Mouse (Mus musculus) E14TG2a.4 (cell line): ENCODE data around the gene Pcx.
"Not testable (repeated sequence)": the region's sequence is repeated elsewhere in the genome, so short reads cannot be mapped to it uniquely, and the experiment has no call there.

ENCODE experiments used
- H3K27me3 ChIP-seq: 2 replicates; pipeline ENCODE4 v1.6.1; 2014; ENCODE audit warnings: low read length, control low read depth; ENCODE audit not compliant: insufficient read depth
- H3K36me3 ChIP-seq: 2 replicates; pipeline ENCODE4 v1.6.1; 2014; ENCODE audit warnings: low read length, control low read depth; ENCODE audit not compliant: insufficient read depth
- H3K4me1 ChIP-seq: replicated peaks from 2 replicates; pipeline ENCODE4 v1.6.1; 2014; ENCODE audit warnings: low read depth, low read length, control low read depth
- H3K4me3 ChIP-seq: replicated peaks from 2 replicates; pipeline ENCODE4 v1.5.1; 2014; ENCODE audit warnings: mild to moderate bottlenecking, low read length
- H3K9me3 ChIP-seq: 2 replicates; pipeline ENCODE4 v1.6.1; 2014; ENCODE audit warnings: low read length, control low read depth
- CTCF ChIP-seq: conservative IDR thresholded peaks from 2 replicates; pipeline ENCODE4 v1.5.1; 2014; ENCODE audit warnings: low read length
- NANOG ChIP-seq: IDR thresholded peaks from 2 replicates; pipeline ENCODE4 v1.6.1; 2014; ENCODE audit warnings: borderline replicate concordance, low read length, mixed read lengths
- POU5F1 ChIP-seq: IDR thresholded peaks from 2 replicates; pipeline ENCODE4 v1.6.1; 2014; ENCODE audit warnings: low read length, borderline replicate concordance

Gene Pcx

DNA sequence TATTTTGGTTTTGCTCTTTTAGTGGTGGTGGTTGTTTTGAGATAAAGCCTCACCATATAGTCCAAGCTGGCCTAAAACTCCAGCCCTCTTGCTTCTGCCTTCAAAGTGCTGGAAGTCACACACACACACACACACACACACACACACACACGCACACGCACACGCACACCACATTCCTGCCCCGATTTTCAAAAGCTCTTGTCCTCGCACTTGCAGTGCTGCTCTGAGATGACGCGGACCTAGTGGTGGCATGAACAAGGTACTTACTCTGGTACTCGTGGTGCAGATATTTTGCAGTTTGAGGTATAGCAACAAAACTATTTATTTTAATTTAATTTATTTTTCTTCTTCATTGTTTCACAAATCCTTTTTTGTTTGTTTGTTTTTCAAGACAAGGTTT is 62.2 kb downstream of the Pcx start:
- H3K27me3 ChIP-seq: no peaks in the 10 kb centered on the region
- no peaks in the 10 kb centered on the region for H3K36me3 ChIP-seq
- H3K9me3 ChIP-seq: no peaks in the 10 kb centered on the region
- H3K4me3 ChIP-seq: no peak overlapping the region
- peaks cover 40% of the 10 kb centered on the region for H3K4me1 ChIP-seq
- no peak for TF ChIP-seq NANOG
- no peak for TF ChIP-seq CTCF
- TF ChIP-seq POU5F1: no peak

DNA sequence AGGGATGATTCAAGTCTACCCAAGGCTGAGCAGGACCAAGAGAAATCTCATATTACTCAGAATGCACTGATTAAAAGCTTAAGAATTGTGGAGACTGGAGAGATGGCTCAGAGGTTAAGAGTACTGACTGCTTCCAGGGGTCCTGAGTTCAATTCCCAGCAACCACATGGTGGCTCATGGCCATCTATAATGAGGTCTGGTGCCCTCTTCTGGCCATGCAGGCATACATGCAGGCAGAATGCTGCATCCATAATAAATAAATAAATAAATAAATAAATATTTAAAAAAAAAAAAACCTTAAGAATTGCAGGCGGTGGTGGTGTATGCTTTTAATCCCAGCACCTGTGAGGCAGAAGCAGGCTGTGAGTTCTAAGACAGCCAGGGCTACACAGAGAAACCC is 63.0 kb downstream of the Pcx start:
- no peaks in the 10 kb centered on the region for H3K36me3 ChIP-seq
- H3K4me3 ChIP-seq: no peak overlapping the region
- H3K9me3 ChIP-seq: no peaks in the 10 kb centered on the region
- no peaks in the 10 kb centered on the region for H3K27me3 ChIP-seq
- H3K4me1 ChIP-seq: peaks cover 33% of the 10 kb centered on the region
- TF ChIP-seq NANOG (no peak), CTCF (peak; percentile 24)

DNA sequence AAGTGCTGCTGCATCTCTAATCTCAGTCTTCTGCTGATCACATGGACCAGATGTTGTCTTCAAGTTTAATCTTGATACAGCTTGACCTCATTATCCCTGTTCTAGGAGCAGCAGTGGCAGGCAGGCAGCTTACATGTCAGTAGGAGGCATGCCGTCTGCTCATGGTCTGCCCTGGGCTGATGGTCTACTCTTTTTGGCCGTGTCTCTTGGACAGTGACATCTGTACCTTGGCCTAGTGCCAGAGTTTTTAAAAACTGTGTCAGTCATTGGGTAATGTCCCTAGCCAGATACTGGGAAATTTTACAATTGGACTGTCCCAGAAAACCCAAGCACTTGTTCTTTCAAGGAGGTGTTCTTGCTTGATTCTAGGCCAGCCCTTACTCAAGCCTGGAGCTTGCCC is 68.5 kb downstream of the Pcx start:
- Histone ChIP-seq H3K4me1 (no peaks in the 10 kb centered on the region), H3K36me3 (no peaks in the 10 kb centered on the region), H3K9me3 (no peaks in the 10 kb centered on the region), H3K4me3 (no peak overlapping the region), H3K27me3 (no peaks in the 10 kb centered on the region)
- TF ChIP-seq POU5F1 (no peak), CTCF (no peak), NANOG (no peak)

DNA sequence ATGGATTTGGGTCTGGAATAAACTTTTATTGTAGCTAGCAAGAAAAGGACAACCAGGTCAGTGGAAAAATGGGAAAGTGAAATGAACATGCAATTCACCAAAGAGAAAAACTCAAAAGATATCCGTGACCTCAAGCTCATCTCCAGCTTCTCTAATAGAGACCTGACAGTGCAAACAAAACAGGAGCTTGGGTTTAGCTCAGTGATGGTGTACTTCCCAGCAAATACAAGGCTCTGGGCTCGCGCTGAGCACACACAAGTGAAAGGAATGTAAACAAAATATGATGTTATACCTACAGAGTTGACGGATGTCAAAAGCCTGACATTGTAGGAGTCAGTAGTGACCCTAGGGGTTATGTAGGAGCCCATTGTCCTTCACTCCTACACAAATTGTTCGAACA is 69.0 kb downstream of the Pcx start:
- H3K4me3 ChIP-seq: no peak overlapping the region
- H3K36me3 ChIP-seq: no peaks in the 10 kb centered on the region
- TF ChIP-seq POU5F1 (no peak), NANOG (no peak), CTCF (no peak)
- no peaks in the 10 kb centered on the region for H3K4me1 ChIP-seq
- no peaks in the 10 kb centered on the region for H3K9me3 ChIP-seq
- no peaks in the 10 kb centered on the region for H3K27me3 ChIP-seq

DNA sequence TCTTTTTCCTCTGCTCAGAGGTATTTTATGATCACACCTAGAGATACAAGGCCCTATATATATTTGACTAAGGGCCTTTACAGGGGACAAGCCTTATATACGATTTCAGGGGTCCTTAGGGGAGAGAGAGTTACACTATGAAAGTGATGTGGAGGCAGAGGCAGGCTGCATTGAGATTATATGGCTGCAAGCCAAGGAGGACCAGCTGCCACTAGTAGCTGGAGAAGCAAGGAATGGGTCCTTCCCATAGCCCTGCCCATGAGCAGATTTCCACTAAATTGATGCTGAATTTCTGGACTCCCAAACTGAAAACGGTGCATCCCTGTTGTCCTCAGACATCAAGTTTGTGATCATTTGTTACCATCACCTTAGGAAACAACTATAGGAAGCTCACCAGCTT is 73.6 kb downstream of the Pcx start:
- TF ChIP-seq POU5F1 (no peak), CTCF (no peak), NANOG (no peak)
- no peaks in the 10 kb centered on the region for H3K36me3 ChIP-seq
- no peaks in the 10 kb centered on the region for H3K4me1 ChIP-seq
- 0 out of 2 replicates have a peak, but pooled peaks cover 3% of the 10 kb centered on the region for H3K27me3 ChIP-seq
- no peak overlapping the region for H3K4me3 ChIP-seq
- no peaks in the 10 kb centered on the region for H3K9me3 ChIP-seq

DNA sequence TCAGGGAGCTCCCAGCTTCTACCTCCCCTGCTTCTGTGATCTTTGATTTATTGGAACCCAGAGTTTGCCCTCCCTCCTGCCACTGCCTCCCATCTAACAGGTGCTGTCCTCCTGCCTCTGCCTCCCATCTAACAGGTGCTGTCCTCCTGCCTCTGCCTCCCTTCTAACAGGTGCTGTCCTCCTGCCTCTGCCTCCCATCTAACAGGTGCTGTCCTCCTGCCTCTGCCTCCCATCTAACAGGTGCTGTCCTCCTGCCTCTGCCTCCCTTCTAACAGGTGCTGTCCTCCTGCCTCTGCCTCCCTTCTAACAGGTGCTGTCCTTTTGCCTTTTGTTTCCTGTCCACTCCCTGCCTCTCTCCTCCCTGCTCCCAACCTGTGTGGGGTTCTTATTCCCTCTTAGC is 76.5 kb downstream of the Pcx start:
- H3K36me3 ChIP-seq, H3K9me3 ChIP-seq, H3K4me1 ChIP-seq: not testable (repeated sequence)

DNA sequence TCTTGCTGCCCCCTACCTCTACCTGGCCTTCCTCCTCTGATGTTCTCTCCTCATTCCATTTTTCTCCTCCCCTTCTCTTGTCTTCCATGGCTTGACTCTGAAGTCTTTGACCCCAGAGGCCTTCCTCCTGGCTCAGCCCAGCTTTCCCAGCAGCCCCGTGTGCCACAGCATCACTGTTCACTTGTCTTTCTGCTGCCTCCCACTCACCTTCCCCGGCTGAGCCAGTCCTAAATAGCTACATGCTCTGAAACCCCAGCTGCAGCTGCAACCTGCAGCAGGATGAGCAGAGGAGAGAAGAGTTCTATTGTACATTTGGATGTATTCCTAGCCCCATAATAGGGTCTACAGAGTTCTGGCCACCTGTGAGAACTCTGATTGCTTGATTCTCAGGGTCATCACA is 77.2 kb downstream of the Pcx start:
- Histone ChIP-seq H3K9me3 (no peaks in the 10 kb centered on the region), H3K4me3 (no peak overlapping the region), H3K36me3 (no peaks in the 10 kb centered on the region), H3K4me1 (no peaks in the 10 kb centered on the region), H3K27me3 (0 out of 2 replicates have a peak, but pooled peaks cover 3% of the 10 kb centered on the region)
- TF ChIP-seq CTCF: no peak
- no peak for TF ChIP-seq POU5F1

More for the DNA sequence above, 76.5 kb downstream of the Pcx start:
- H3K4me3 ChIP-seq, H3K27me3 ChIP-seq: not testable (repeated sequence)

DNA sequence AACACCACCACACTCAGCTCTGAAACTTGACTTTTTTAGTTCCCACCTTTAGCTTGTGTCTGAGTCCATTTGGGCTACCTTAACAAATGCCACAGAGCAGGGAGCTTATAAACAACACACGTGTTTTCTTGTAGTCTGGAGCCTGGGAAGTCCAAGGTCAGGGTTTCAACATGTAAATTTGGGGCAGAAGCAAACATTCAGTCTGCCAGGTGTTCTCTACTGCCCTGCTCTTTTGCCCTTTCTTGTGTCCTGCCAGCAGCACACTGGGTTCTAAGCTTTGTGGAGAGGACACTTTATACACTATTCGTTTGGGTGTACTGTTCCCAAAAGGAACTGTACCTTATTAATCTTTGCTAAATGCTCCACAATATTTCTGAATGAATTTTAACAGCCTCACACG is 78.2 kb downstream of the Pcx start:
- TF ChIP-seq NANOG (no peak), CTCF (no peak), POU5F1 (no peak)
- no peaks in the 10 kb centered on the region for H3K4me1 ChIP-seq
- no peaks in the 10 kb centered on the region for H3K36me3 ChIP-seq
- no peaks in the 10 kb centered on the region for H3K9me3 ChIP-seq
- 0 out of 2 replicates have a peak, but pooled peaks cover 3% of the 10 kb centered on the region for H3K27me3 ChIP-seq
- H3K4me3 ChIP-seq: no peak overlapping the region

DNA sequence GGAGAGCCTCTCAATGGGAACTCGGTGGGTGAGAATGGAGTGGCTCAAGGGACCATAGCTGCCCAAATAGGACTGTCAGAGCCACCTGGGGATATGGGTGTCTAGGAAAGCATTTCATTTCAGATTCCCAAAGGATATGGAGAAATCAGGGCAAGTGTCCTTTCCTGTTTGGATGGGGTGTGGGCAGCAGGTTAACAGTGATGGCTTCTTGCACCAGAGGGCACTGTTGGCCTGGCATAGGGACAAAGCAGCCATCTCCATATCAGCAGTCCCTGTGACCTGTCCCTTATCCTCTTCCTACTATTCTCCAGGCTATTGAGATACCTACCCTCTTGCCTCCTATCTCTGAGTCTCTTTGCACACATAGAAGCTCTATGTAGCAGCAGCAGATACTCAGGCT is 78.8 kb downstream of the Pcx start:
- Histone ChIP-seq H3K4me3 (no peak overlapping the region), H3K4me1 (0 out of 2 replicates have a peak, but pooled peaks cover under 1% of the 10 kb centered on the region), H3K9me3 (no peaks in the 10 kb centered on the region), H3K27me3 (0 out of 2 replicates have a peak, but pooled peaks cover 3% of the 10 kb centered on the region), H3K36me3 (no peaks in the 10 kb centered on the region)
- TF ChIP-seq NANOG (no peak), POU5F1 (no peak), CTCF (no peak)
